Mouse (Mus musculus): ENCODE measurements around the gene Stk32c. TPM values are rescaled to one million over a fixed set of nuclear protein-coding genes. Genes with fewer than 3 reads are reported as not detected.

The Stk32c gene
- polyA plus RNA-seq, 1 experiment from 2014 or later, result 0.11 TPM

GRCm38 (mm10) chr7:139133446-139133845 is 79.7 kb downstream of the Stk32c start:
- Histone ChIP-seq H3K4me1 (replicated peaks; ENCODE audit: control insufficient read depth, insufficient read depth) (no peaks in the 10 kb centered on the region), H3K4me2 (replicated peaks; ENCODE audit: low read depth) (no peak overlapping the region), H3K9me3 (ENCODE audit: control insufficient read depth, low read length) (no peaks in the 10 kb centered on the region), H3K9ac (ENCODE audit: low read length) (no peak overlapping the region), H3K4me3 (ENCODE audit: low read depth, low read length) (no peak overlapping the region), H3K27ac (replicated peaks) (no peak overlapping the region), H3K36me3 (ENCODE audit: control insufficient read depth, insufficient read depth, low read length) (no peaks in the 10 kb centered on the region), H3K27me3 (ENCODE audit: control insufficient read depth, insufficient read depth, low read length) (no peaks in the 10 kb centered on the region)
- TF ChIP-seq EP300 (optimal IDR thresholded peaks at IDR 0.05) (no peak), CTCF (IDR thresholded peaks at IDR 0.05; ENCODE audit: low read depth) (no peak)
- no peak for ATAC-seq (ENCODE audit: low FRiP score, low TSS enrichment)
- 68% methylated on average over 3 of the region's 3 CpGs for WGBS
- DNase-seq (ENCODE audit: low spot score), result no peak

- H3K27ac ChIP-seq (replicated peaks), result no peak overlapping the region
- DNase-seq (ENCODE audit: low spot score), result no peak
- no peaks in the 10 kb centered on the region for H3K27me3 ChIP-seq (ENCODE audit: control insufficient read depth, insufficient read depth, low read length)
- no peaks in the 10 kb centered on the region for H3K9me3 ChIP-seq (ENCODE audit: control insufficient read depth, low read length)
- no peak overlapping the region for H3K4me2 ChIP-seq (replicated peaks; ENCODE audit: low read depth)
- no peaks in the 10 kb centered on the region for H3K4me1 ChIP-seq (replicated peaks; ENCODE audit: control insufficient read depth, insufficient read depth)
- H3K9ac ChIP-seq (ENCODE audit: low read length), result no peak overlapping the region
- H3K36me3 ChIP-seq (ENCODE audit: control insufficient read depth, insufficient read depth, low read length), result no peaks in the 10 kb centered on the region
- no peak for TF ChIP-seq CTCF (IDR thresholded peaks at IDR 0.05; ENCODE audit: low read depth)
- no peak for TF ChIP-seq EP300 (optimal IDR thresholded peaks at IDR 0.05)
- H3K4me3 ChIP-seq (ENCODE audit: low read depth, low read length), result no peak overlapping the region
- ATAC-seq (ENCODE audit: low FRiP score, low TSS enrichment), result no peak
- 50% methylated on average over 8 of the region's 8 CpGs for WGBS
Observed at GRCm38 (mm10) chr7:139131538-139131937, 81.6 kb downstream of the Stk32c start.

- 38% methylated on average over 6 of the region's 6 CpGs for WGBS
- TF ChIP-seq EP300 (optimal IDR thresholded peaks at IDR 0.05), result no peak
- no peak for TF ChIP-seq CTCF (IDR thresholded peaks at IDR 0.05; ENCODE audit: low read depth)
- no peak overlapping the region for H3K4me3 ChIP-seq (ENCODE audit: low read depth, low read length)
- no peak for ATAC-seq (ENCODE audit: low FRiP score, low TSS enrichment)
- no peaks in the 10 kb centered on the region for H3K4me1 ChIP-seq (replicated peaks; ENCODE audit: control insufficient read depth, insufficient read depth)
- H3K36me3 ChIP-seq (ENCODE audit: control insufficient read depth, insufficient read depth, low read length), result no peaks in the 10 kb centered on the region
- no peaks in the 10 kb centered on the region for H3K27me3 ChIP-seq (ENCODE audit: control insufficient read depth, insufficient read depth, low read length)
- no peak overlapping the region for H3K9ac ChIP-seq (ENCODE audit: low read length)
- DNase-seq (ENCODE audit: low spot score), result peak; percentile 21
- no peak overlapping the region for H3K4me2 ChIP-seq (replicated peaks; ENCODE audit: low read depth)
- H3K9me3 ChIP-seq (ENCODE audit: control insufficient read depth, low read length), result no peaks in the 10 kb centered on the region
- no peak overlapping the region for H3K27ac ChIP-seq (replicated peaks)
Observed at GRCm38 (mm10) chr7:139130361-139130760, 82.7 kb downstream of the Stk32c start.

GRCm38 (mm10) chr7:139128994-139129393 is 84.1 kb downstream of the Stk32c start:
- no peaks in the 10 kb centered on the region for H3K4me1 ChIP-seq (replicated peaks; ENCODE audit: control insufficient read depth, insufficient read depth)
- WGBS, result 72% methylated on average over 4 of the region's 4 CpGs
- no peaks in the 10 kb centered on the region for H3K36me3 ChIP-seq (ENCODE audit: control insufficient read depth, insufficient read depth, low read length)
- H3K9ac ChIP-seq (ENCODE audit: low read length), result no peak overlapping the region
- no peak overlapping the region for H3K4me3 ChIP-seq (ENCODE audit: low read depth, low read length)
- no peak overlapping the region for H3K27ac ChIP-seq (replicated peaks)
- ATAC-seq (ENCODE audit: low FRiP score, low TSS enrichment) (no peak), DNase-seq (ENCODE audit: low spot score) (no peak)
- no peak for TF ChIP-seq EP300 (optimal IDR thresholded peaks at IDR 0.05)
- TF ChIP-seq CTCF (IDR thresholded peaks at IDR 0.05; ENCODE audit: low read depth), result no peak
- no peaks in the 10 kb centered on the region for H3K27me3 ChIP-seq (ENCODE audit: control insufficient read depth, insufficient read depth, low read length)
- H3K9me3 ChIP-seq (ENCODE audit: control insufficient read depth, low read length), result no peaks in the 10 kb centered on the region
- no peak overlapping the region for H3K4me2 ChIP-seq (replicated peaks; ENCODE audit: low read depth)

- Histone ChIP-seq H3K27ac (replicated peaks) (no peak overlapping the region), H3K36me3 (ENCODE audit: control insufficient read depth, insufficient read depth, low read length) (no peaks in the 10 kb centered on the region), H3K9me3 (ENCODE audit: control insufficient read depth, low read length) (no peaks in the 10 kb centered on the region), H3K9ac (ENCODE audit: low read length) (no peak overlapping the region), H3K4me1 (replicated peaks; ENCODE audit: control insufficient read depth, insufficient read depth) (no peaks in the 10 kb centered on the region), H3K4me3 (ENCODE audit: low read depth, low read length) (no peak overlapping the region), H3K4me2 (replicated peaks; ENCODE audit: low read depth) (no peak overlapping the region), H3K27me3 (ENCODE audit: control insufficient read depth, insufficient read depth, low read length) (no peaks in the 10 kb centered on the region)
- DNase-seq (ENCODE audit: low spot score), result no peak
- TF ChIP-seq EP300 (optimal IDR thresholded peaks at IDR 0.05) (no peak), CTCF (IDR thresholded peaks at IDR 0.05; ENCODE audit: low read depth) (no peak)
- WGBS, result 74% methylated on average over 7 of the region's 7 CpGs
- ATAC-seq (ENCODE audit: low FRiP score, low TSS enrichment), result no peak
Observed at GRCm38 (mm10) chr7:139126549-139126948, 86.6 kb downstream of the Stk32c start.

GRCm38 (mm10) chr7:139125881-139126280 is 87.2 kb downstream of the Stk32c start:
- no peaks in the 10 kb centered on the region for H3K27me3 ChIP-seq (ENCODE audit: control insufficient read depth, insufficient read depth, low read length)
- no peak for TF ChIP-seq CTCF (IDR thresholded peaks at IDR 0.05; ENCODE audit: low read depth)
- TF ChIP-seq EP300 (optimal IDR thresholded peaks at IDR 0.05), result no peak
- H3K9ac ChIP-seq (ENCODE audit: low read length), result no peak overlapping the region
- no peaks in the 10 kb centered on the region for H3K4me1 ChIP-seq (replicated peaks; ENCODE audit: control insufficient read depth, insufficient read depth)
- DNase-seq (ENCODE audit: low spot score) (no peak), ATAC-seq (ENCODE audit: low FRiP score, low TSS enrichment) (no peak)
- H3K27ac ChIP-seq (replicated peaks), result no peak overlapping the region
- WGBS, result 71% methylated on average over 4 of the region's 4 CpGs
- H3K36me3 ChIP-seq (ENCODE audit: control insufficient read depth, insufficient read depth, low read length), result no peaks in the 10 kb centered on the region
- no peak overlapping the region for H3K4me3 ChIP-seq (ENCODE audit: low read depth, low read length)
- H3K9me3 ChIP-seq (ENCODE audit: control insufficient read depth, low read length), result no peaks in the 10 kb centered on the region
- H3K4me2 ChIP-seq (replicated peaks; ENCODE audit: low read depth), result no peak overlapping the region
